Mouse (Mus musculus): ENCODE measurements around the gene Atp8b2.

Atp8b2 gene

DNA sequence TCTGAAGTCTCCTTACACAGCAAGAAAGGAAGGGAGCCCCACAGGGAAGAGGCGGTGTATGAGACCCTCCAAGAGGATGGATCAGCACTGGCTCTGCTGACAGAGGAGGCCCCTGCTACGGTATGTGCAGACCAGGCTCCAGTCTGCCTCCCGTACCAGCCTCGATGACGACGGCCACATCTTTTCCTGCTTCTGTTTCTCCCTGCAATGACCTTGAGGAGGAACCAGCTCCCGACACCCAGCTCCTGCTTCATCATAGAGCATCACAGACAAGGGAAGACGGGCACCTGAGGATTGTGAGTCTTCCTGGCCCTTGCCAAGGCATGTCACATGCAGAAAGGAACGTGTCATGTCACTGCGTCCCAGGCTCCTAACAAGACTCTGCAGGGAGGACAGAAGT, 65.3 kb downstream of the Atp8b2 start:
- no peak for DNase-seq

- no peak for DNase-seq
Measured at GRCm38 (mm10) chr3:89897204-89897796, 66.0 kb downstream of the Atp8b2 start.

DNA sequence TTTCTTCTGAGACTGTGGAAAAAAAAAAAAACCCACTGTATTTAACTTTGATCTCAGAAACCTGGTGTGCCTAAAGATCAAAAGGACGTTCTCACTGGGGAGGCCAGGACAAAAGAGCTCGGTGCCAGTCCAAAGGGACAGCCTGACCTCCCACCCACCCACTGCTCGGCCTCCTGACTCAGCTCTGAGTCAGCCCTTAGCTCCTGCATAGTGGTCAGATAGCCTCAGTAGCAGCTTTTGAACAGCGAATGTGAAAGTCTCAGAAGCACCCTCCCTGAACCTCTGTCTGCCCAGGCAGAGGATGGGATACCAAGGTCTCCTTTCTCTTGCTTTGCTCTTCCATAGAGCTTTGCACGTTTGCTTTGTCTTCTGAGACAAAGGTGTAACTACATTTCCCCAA, 66.7 kb downstream of the Atp8b2 start:
- no peak for DNase-seq

DNA sequence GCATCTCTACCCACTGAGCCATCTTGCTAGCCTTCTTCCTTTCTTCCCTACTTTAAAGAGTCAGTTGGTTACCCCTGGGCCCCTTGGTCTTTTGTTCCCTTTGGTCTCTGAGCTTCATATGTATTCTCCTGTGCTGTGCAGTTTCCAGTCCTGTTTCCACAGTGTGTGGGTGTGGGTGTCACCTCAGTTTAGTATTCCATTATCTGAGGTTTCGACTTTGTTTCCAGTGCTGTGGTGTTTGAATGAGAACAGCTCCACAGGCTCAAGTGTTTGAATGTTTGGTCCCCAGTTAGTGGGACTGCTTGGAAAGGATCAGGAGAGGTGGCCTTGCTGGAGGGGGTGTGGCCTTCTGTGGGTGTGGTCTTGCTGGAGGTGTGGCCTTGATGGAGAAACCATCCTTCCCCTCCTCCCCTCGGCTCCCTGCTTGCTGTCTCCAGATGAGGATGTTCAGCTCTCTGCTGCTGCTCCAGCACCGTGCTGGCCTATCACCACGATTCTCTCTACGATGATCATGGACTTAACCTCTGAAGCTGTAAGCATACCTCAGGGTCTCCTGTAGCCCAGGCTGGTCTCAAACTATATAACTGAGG, 70.7 kb downstream of the Atp8b2 start:
- DNase-seq = no peak

GRCm38 (mm10) chr3:89891696-89892095, 71.6 kb downstream of the Atp8b2 start:
- no peak for DNase-seq

GRCm38 (mm10) chr3:89889841-89890430, 73.4 kb downstream of the Atp8b2 start:
- no peak for DNase-seq
